Mouse (Mus musculus): Measurements from ENCODE around the gene Rangap1. TPM values are rescaled to one million over a fixed set of nuclear protein-coding genes. Genes with fewer than 3 reads are reported as not detected.

Gene Rangap1
- total RNA-seq (2017): 37.6 to 62.3 TPM (median 38.3 TPM) in 3 replicates

- ATAC-seq (replicated peaks; ENCODE audit: insufficient number of reproducible peaks, low FRiP score, low TSS enrichment, poor library complexity, severe bottlenecking): no peak
These were observed at the start of gene Rangap1, which contains the start of gene Zc3h7b for GRCm38 (mm10) chr15:81744992-81745600. TSS of gene Rangap1 (minus strand) at chr15:81745530. TSS of gene Zc3h7b (plus strand) at chr15:81745057.

DNA sequence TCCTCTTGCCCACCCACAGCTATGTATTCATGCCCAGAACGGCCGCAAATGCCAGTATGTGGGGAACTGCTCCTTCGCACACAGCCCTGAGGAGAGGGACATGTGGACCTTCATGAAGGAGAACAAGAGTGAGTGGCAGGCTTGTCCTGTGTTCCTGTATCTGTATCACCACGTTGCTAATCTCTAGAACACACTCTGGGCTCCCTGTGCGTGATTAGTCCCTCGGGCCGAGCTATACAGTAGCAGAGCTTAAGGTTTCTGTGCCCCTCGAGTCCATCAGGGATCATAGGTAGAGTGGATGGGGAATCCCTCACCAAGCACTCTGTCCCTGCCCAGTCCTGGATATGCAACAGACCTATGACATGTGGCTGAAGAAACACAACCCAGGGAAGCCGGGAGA is 47.1 kb upstream of the Rangap1 start:
- ATAC-seq (replicated peaks; ENCODE audit: insufficient number of reproducible peaks, low FRiP score, low TSS enrichment, poor library complexity, severe bottlenecking): no peak

DNA sequence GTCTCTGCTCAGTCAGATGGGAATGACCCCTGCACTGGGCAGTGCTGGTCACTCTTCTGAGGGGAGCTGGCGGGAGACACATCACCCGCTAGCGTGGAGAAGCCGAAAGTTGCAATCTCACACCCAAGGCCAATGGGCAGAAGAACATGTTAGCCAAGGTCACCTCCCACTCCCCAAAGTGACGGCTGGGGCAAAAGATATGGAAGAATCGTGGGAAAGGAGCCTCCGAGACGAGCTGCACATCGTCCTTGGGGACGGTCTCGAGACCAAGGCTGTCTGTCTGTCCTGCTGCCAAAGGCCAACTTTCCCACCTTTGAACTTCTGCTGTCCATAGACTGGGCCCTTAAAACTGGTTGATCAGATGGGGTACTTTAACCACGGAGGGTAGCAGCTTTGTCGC is 42.2 kb upstream of the Rangap1 start:
- no peak for ATAC-seq (replicated peaks; ENCODE audit: insufficient number of reproducible peaks, low FRiP score, low TSS enrichment, poor library complexity, severe bottlenecking)

GRCm38 (mm10) chr15:81785701-81786100 is 40.4 kb upstream of the Rangap1 start:
- ATAC-seq (replicated peaks; ENCODE audit: insufficient number of reproducible peaks, low FRiP score, low TSS enrichment, poor library complexity, severe bottlenecking): no peak

DNA sequence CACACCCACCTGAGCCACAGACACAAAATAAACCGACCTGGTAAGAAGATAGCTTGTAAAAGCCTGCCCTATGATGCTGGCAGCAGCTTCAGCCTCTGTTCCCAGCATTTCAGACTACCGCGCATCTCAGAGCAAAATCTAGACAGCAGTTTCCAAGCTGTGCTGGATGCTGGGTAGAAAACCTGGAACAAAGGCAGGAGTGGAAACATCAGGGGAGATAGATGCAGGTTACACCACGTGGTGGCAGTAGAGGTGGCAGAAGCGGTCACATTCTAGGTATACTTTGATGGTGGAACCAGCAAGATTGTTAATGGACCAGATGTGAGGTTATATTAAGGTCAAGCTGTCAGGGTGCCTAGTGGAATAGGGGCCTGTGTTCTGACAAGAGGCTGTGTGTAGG is 39.4 kb upstream of the Rangap1 start:
- no peak for ATAC-seq (replicated peaks; ENCODE audit: insufficient number of reproducible peaks, low FRiP score, low TSS enrichment, poor library complexity, severe bottlenecking)

- ATAC-seq (replicated peaks; ENCODE audit: insufficient number of reproducible peaks, low FRiP score, low TSS enrichment, poor library complexity, severe bottlenecking): no peak
These were observed 36.5 kb upstream of the Rangap1 start for GRCm38 (mm10) chr15:81781816-81782215.

DNA sequence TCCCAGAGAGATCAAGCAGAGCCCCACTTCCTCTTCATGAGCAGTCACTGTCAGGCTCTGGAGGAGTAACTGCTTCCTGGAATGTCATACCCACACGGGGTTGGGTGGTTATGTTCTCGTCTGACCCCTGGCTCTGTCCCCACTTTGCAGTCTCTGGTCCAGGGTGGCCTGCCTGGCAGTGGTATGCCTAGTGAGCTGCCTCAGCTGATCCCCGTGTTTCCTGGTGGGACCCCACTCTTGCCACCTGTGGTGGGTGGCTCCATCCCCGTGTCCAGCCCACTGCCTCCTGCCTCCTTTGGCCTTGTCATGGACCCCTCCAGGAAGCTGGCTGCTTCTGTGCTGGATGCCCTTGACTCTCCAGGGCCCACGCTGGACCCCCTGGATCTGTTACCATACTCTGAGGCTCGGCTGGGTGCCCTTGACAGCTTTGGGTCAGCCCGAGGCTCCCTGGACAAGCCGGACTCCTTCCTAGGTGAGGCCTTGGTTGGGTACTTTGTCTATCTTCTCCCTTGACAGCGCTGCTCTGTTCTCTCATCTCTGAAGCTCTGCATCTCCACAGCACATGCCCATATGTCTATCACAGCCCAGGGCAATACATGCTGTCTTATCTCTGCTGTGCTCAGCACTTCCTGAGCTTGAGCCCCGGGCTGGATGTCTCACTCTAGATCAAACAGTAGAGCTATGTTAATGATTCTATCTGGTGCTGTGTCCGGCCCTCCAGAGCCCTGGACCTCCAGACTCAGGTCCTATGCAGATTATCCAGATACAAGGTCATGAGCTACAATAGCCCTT is 31.5 kb upstream of the Rangap1 start:
- ATAC-seq (replicated peaks; ENCODE audit: insufficient number of reproducible peaks, low FRiP score, low TSS enrichment, poor library complexity, severe bottlenecking): no peak

DNA sequence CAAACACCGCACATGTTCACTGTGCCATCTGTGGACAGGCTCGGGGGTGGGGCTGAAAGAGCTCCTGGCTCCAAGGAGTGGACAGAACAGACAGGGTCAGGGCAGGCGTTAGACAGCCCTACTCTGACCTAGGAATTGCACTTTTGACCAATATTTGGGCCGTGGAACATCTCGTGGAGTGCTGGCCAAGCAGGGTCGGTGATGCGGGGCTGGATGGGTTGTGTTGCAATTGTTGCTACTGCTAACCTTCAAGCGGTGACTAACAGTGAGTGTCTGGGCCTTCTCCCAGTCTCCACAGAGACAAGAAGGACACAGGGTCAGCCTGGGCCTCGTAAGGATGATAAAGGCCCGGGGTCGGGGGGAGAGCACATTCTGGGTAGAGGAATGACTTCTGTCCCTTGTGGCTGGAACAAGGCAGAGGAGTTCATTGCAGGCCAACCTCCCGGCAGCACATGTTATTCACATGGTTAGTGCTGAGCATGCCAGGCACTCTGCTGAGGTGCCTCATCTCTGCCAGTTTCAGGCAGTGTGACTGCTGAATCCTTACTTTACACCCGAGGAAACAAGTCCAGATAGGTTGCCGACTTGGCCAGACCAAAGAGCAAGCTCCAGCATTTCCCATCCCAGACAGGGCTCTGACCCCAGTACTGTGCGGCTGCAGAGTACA is 29.3 kb upstream of the Rangap1 start:
- ATAC-seq (replicated peaks; ENCODE audit: insufficient number of reproducible peaks, low FRiP score, low TSS enrichment, poor library complexity, severe bottlenecking): no peak

- ATAC-seq (replicated peaks; ENCODE audit: insufficient number of reproducible peaks, low FRiP score, low TSS enrichment, poor library complexity, severe bottlenecking): no peak
These were observed 27.2 kb upstream of the Rangap1 start for GRCm38 (mm10) chr15:81772431-81773120.

DNA sequence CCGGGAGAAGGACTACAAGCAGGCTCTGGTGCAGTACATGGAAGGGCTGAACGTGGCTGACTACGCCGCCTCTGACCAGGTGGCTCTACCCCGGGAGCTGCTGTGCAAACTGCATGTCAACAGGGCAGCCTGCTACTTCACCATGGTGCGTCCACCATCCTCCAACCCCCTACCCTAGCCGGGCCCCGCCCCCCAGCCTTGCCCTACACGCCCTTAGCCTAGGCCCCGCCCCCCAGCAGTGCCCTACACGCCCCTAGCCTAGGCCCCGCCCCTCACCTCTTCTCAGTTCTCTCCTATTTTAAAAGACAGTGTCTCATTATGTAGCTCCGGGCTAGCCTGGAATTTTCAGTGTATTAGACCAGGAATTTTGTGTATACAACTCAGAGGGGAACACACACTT is 23.7 kb upstream of the Rangap1 start:
- ATAC-seq (replicated peaks; ENCODE audit: insufficient number of reproducible peaks, low FRiP score, low TSS enrichment, poor library complexity, severe bottlenecking): no peak

- ATAC-seq (replicated peaks; ENCODE audit: insufficient number of reproducible peaks, low FRiP score, low TSS enrichment, poor library complexity, severe bottlenecking): no peak
These were observed 21.1 kb upstream of the Rangap1 start for GRCm38 (mm10) chr15:81766439-81766838.

GRCm38 (mm10) chr15:81765651-81766050 is 20.3 kb upstream of the Rangap1 start:
- no peak for ATAC-seq (replicated peaks; ENCODE audit: insufficient number of reproducible peaks, low FRiP score, low TSS enrichment, poor library complexity, severe bottlenecking)

DNA sequence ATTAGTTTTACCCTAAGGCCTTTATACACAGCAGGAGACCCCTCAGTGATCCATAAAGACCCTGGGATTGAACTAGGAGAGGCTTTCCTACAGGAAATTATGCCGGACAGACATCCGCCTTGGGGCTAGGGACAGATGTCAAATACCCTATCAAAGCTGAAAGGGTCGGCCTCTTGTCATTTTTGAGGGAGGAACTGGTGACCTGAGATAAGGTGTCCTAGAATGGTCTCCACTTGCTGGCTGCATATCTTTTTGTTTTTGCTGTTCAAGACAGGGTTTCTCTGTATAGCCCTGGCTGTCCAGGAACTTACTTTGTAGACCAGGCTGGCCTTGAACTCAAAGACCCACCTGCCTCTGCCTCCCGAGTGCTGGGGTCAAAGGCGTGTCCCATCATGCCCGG is 19.2 kb upstream of the Rangap1 start:
- ATAC-seq (replicated peaks; ENCODE audit: insufficient number of reproducible peaks, low FRiP score, low TSS enrichment, poor library complexity, severe bottlenecking): no peak

GRCm38 (mm10) chr15:81761959-81762358 is 16.6 kb upstream of the Rangap1 start:
- no peak for ATAC-seq (replicated peaks; ENCODE audit: insufficient number of reproducible peaks, low FRiP score, low TSS enrichment, poor library complexity, severe bottlenecking)

- ATAC-seq (replicated peaks; ENCODE audit: insufficient number of reproducible peaks, low FRiP score, low TSS enrichment, poor library complexity, severe bottlenecking): no peak
These were observed 16.1 kb upstream of the Rangap1 start for GRCm38 (mm10) chr15:81761381-81761780.

- ATAC-seq (replicated peaks; ENCODE audit: insufficient number of reproducible peaks, low FRiP score, low TSS enrichment, poor library complexity, severe bottlenecking): no peak
These were observed 15.2 kb upstream of the Rangap1 start for GRCm38 (mm10) chr15:81760361-81761079.

GRCm38 (mm10) chr15:81759542-81759941 is 14.2 kb upstream of the Rangap1 start:
- ATAC-seq (replicated peaks; ENCODE audit: insufficient number of reproducible peaks, low FRiP score, low TSS enrichment, poor library complexity, severe bottlenecking): no peak

DNA sequence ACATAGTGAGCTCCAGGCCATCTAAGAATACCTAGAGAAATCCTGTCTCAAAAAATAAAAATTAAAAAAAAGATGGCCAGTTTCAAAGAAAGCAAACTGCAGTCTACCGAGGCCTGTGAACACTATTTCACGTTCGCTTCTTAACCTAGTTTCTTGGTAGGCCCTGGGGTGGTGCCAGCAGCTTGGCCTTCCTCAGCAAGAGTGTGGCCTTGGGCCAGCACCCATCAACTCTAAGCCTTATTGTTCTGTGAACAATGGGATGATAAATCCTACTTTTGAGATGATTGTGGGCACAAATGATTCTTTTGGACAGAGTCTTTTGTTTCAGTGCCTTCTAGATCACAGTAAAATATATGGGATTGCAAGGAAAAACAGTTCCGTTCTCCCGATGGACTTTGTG is 13.4 kb upstream of the Rangap1 start:
- no peak for ATAC-seq (replicated peaks; ENCODE audit: insufficient number of reproducible peaks, low FRiP score, low TSS enrichment, poor library complexity, severe bottlenecking)

GRCm38 (mm10) chr15:81753669-81754068 is 8.3 kb upstream of the Rangap1 start:
- ATAC-seq (replicated peaks; ENCODE audit: insufficient number of reproducible peaks, low FRiP score, low TSS enrichment, poor library complexity, severe bottlenecking): no peak
